Mouse (Mus musculus) heart, adult 10 weeks (tissue): Measurements from ENCODE around the gene Klk10. TPM values are rescaled to one million over a fixed set of nuclear protein-coding genes. Genes with fewer than 3 reads are reported as not detected.

Experiments
- polyA plus RNA-seq: library from polyadenylated mRNA; stranded (reverse); fragments of 350-450 nt; fragmentation: Illumina TruSeq; extraction: RNeasy Lipid Tissue Mini Kit (QIAGEN cat#74804); gene quantifications from one replicate; pipeline ENCODE4 v1.2.3, GENCODE M21; 2014; ENCODE audit warnings: low read depth, low replicate concordance

Klk10 gene
- polyA plus RNA-seq: not detected

GRCm38 (mm10) chr7:43780746-43781145 lies at the start of gene Klk10:
Gene Klk10 (plus strand): TSS chr7:43781035.

GRCm38 (mm10) chr7:43768597-43768996 lies 12.2 kb upstream of the Klk10 start, which contains the start of gene Klk12:
Gene Klk12 (plus strand): TSS chr7:43768897.

GRCm38 (mm10) chr7:43774364-43774763 lies 6.5 kb upstream of the Klk10 start, which contains the start of gene Klk11:
Gene Klk11 (plus strand): TSS chr7:43774604.

GRCm38 (mm10) chr7:43791591-43791990 lies 10.8 kb downstream of the Klk10 start, which contains the start of gene Klk9:
Gene Klk9 (plus strand): TSS chr7:43791891.

GRCm38 (mm10) chr7:43797333-43797769 lies 16.5 kb downstream of the Klk10 start, which contains the start of gene Klk8:
Gene Klk8 (plus strand): TSS chr7:43797577.

GRCm38 (mm10) chr7:43810994-43811393 lies 30.2 kb downstream of the Klk10 start, which contains the start of gene Klk7:
Gene Klk7 (plus strand): TSS chr7:43811294.

GRCm38 (mm10) chr7:43824199-43824598 lies 43.4 kb downstream of the Klk10 start, which contains the start of gene Klk6:
Gene Klk6 (plus strand): TSS chr7:43824499.

Other genes with a start within 250 kb of the Klk10 start
- 1.6 TPM for gene Cd33, start 236.6 kb upstream of the Klk10 start, polyA plus RNA-seq
- 1.1 TPM for gene Zfp658, start 218.8 kb upstream of the Klk10 start, polyA plus RNA-seq
- gene Zfp719, start 201.4 kb upstream of the Klk10 start, polyA plus RNA-seq: 2.9 TPM
- not detected for gene Zfp819, start 173.9 kb upstream of the Klk10 start, polyA plus RNA-seq
- not detected for gene Ceacam18, start 146.3 kb upstream of the Klk10 start, polyA plus RNA-seq
- gene Siglece, start 120.9 kb upstream of the Klk10 start, polyA plus RNA-seq: 1.2 TPM
- 2.5 TPM for gene Ctu1, start 109.0 kb upstream of the Klk10 start, polyA plus RNA-seq
- not detected for gene Klk14, start 90.6 kb upstream of the Klk10 start, polyA plus RNA-seq
- gene Klk13, start 68.5 kb upstream of the Klk10 start, polyA plus RNA-seq: not detected
- gene Klk12, start 12.1 kb upstream of the Klk10 start, polyA plus RNA-seq: not detected
- gene Klk11, start 6.4 kb upstream of the Klk10 start, polyA plus RNA-seq: not detected
- not detected for gene Klk9, start 10.9 kb downstream of the Klk10 start, polyA plus RNA-seq
- 8.1 TPM for gene Klk8, start 16.5 kb downstream of the Klk10 start, polyA plus RNA-seq
- gene Klk7, start 30.3 kb downstream of the Klk10 start, polyA plus RNA-seq: not detected
- not detected for gene Klk6, start 43.5 kb downstream of the Klk10 start, polyA plus RNA-seq
- not detected for gene Klk5, start 60.9 kb downstream of the Klk10 start, polyA plus RNA-seq
- not detected for gene Klk4, start 100.1 kb downstream of the Klk10 start, polyA plus RNA-seq
- not detected for gene Klk15, start 152.7 kb downstream of the Klk10 start, polyA plus RNA-seq
- not detected for gene Klk1b8, start 169.6 kb downstream of the Klk10 start, polyA plus RNA-seq
- gene Klk1b1, start 185.7 kb downstream of the Klk10 start, polyA plus RNA-seq: not detected
- gene Klk1b9, start 195.0 kb downstream of the Klk10 start, polyA plus RNA-seq: not detected
- gene Klk1b11, start 214.8 kb downstream of the Klk10 start, polyA plus RNA-seq: not detected
- 0.45 TPM for gene Klk1b26, start 231.1 kb downstream of the Klk10 start, polyA plus RNA-seq